Comparison of ENCODE assay signal across 8 mouse cellular contexts in genomic region chr9:62540736-62541135, GRCm38 (mm10). TPM values are rescaled to one million over a fixed set of nuclear protein-coding genes. Genes with fewer than 3 reads are reported as not detected.
DNase-seq lines count a peak whose midpoint lies in the region; ATAC-seq and TF ChIP-seq lines count a peak whose summit lies in the region.

No protein-coding gene starts in this region.

- H3K4me2 ChIP-seq in forebrain, embryonic 13.5 days: peak overlapping the region; percentile 30
- H3K4me2 ChIP-seq in liver, postnatal 0 days (ENCODE audit: low read depth, low read length): no peak overlapping the region
- no peak overlapping the region for H3K4me2 ChIP-seq in kidney, embryonic 15.5 days

- peak; percentile 64 for ATAC-seq in forebrain, embryonic 13.5 days
- no peak for ATAC-seq in megakaryocyte, adult 5-6 weeks (ENCODE audit: poor library complexity, severe bottlenecking)
- no peak for ATAC-seq in liver, postnatal 0 days
- ATAC-seq in kidney, embryonic 15.5 days (replicated peaks; ENCODE audit: low FRiP score): no peak

- peak; percentile 42 for DNase-seq in lung, postnatal 10 days
- DNase-seq in lung, postnatal 25 days (ENCODE audit: low spot score): no peak
- peak; percentile 77 to 83 for DNase-seq in left cerebral cortex, postnatal 10 days (ENCODE audit: extremely low spot score in 1 of 2, low spot score in 2 of 2)
- peak; percentile 73 to 83 for DNase-seq in right cerebral cortex, adult 2 months (ENCODE audit: low spot score in 2 of 2)
- no peak for DNase-seq in liver, postnatal 0 days

- H3K9me3 ChIP-seq in forebrain, embryonic 13.5 days (replicated peaks): no peaks in the 10 kb centered on the region
- no peaks in the 10 kb centered on the region for H3K9me3 ChIP-seq in liver, postnatal 0 days (ENCODE audit: low read length)
- H3K9me3 ChIP-seq in kidney, embryonic 15.5 days (replicated peaks): no peaks in the 10 kb centered on the region

- WGBS in forebrain, embryonic 13.5 days: 23% methylated on average over 10 of the region's 10 CpGs
- 69% methylated on average over 10 of the region's 10 CpGs for WGBS in liver, postnatal 0 days (ENCODE audit: insufficient replicate concordance)
- WGBS in kidney, embryonic 15.5 days: 64% methylated on average over 10 of the region's 10 CpGs

- intact Hi-C loops in left cerebral cortex, postnatal 10 days (cut with DNase I): no loop called here

- no peak overlapping the region for H3K4me3 ChIP-seq in forebrain, embryonic 13.5 days
- no peak overlapping the region for H3K4me3 ChIP-seq in liver, postnatal 0 days (ENCODE audit: low read depth, low read length)
- no peak overlapping the region for H3K4me3 ChIP-seq in kidney, embryonic 15.5 days (replicated peaks)

- peaks cover 84% of the 10 kb centered on the region for H3K4me1 ChIP-seq in forebrain, embryonic 13.5 days
- H3K4me1 ChIP-seq in liver, postnatal 0 days (ENCODE audit: insufficient read depth): 0 out of 2 replicates have a peak, but pooled peaks cover 2% of the 10 kb centered on the region
- H3K4me1 ChIP-seq in kidney, embryonic 15.5 days: peaks cover 21% of the 10 kb centered on the region

- no peaks in the 10 kb centered on the region for H3K36me3 ChIP-seq in forebrain, embryonic 13.5 days (ENCODE audit: poor library complexity, severe bottlenecking)
- H3K36me3 ChIP-seq in liver, postnatal 0 days (replicated peaks; ENCODE audit: insufficient read depth, low read length): no peaks in the 10 kb centered on the region
- no peaks in the 10 kb centered on the region for H3K36me3 ChIP-seq in kidney, embryonic 15.5 days

- H3K27me3 ChIP-seq in forebrain, embryonic 13.5 days: no peaks in the 10 kb centered on the region
- H3K27me3 ChIP-seq in liver, postnatal 0 days (ENCODE audit: insufficient read depth, low read length): peaks cover 19% of the 10 kb centered on the region
- H3K27me3 ChIP-seq in kidney, embryonic 15.5 days: peaks cover 8% of the 10 kb centered on the region; the same call in 1 of the 2 replicates

- peak overlapping the region; percentile 45 for H3K9ac ChIP-seq in forebrain, embryonic 13.5 days
- no peak overlapping the region for H3K9ac ChIP-seq in liver, postnatal 0 days (replicated peaks)
- H3K9ac ChIP-seq in kidney, embryonic 15.5 days: no peak overlapping the region

- H3K27ac ChIP-seq in forebrain, embryonic 13.5 days: peak overlapping the region; percentile 95
- H3K27ac ChIP-seq in liver, postnatal 0 days (ENCODE audit: low read depth): no peak overlapping the region
- no peak overlapping the region for H3K27ac ChIP-seq in kidney, embryonic 15.5 days

- no peak for TF ChIP-seq EP300 in liver, postnatal 0 days (IDR thresholded peaks at IDR 0.05; ENCODE audit: low read depth)

- no peak for TF ChIP-seq CTCF in liver, postnatal 0 days (IDR thresholded peaks at IDR 0.05; ENCODE audit: low read depth)

RNA-seq across cellular contexts. Expression of gene Coro2b, which starts 3.9 kb away (rescaled TPM):
- 35.5 and 37.0 TPM in 2 replicates for polyA plus RNA-seq in forebrain, embryonic 13.5 days (2015; fragmentation: Nextera tagmentation; extraction: Ambion mirVana)
- 100 to 1,000 TPM; 107 to 113 TPM for total RNA-seq in left cerebral cortex, postnatal 10 days (2021)
- 0.11 and 0.18 TPM in 2 replicates for total RNA-seq in megakaryocyte, adult 5-6 weeks (2015)
- 0.22 TPM in 1 of 2 replicates, not detected in the other for total RNA-seq in megakaryocyte, adult 5-6 weeks (2017)
- polyA plus RNA-seq in liver, postnatal 0 days (2015; fragmentation: Nextera tagmentation; extraction: Ambion mirVana): 0.87 and 0.89 TPM in 2 replicates
- polyA plus RNA-seq in kidney, embryonic 15.5 days (2015; fragmentation: Nextera tagmentation; extraction: Ambion mirVana): 16.8 and 19.1 TPM in 2 replicates

Comparison
In these comparisons a context has a peak if more than half of its experiments do, and no peak if none do; other contexts are left out.
1. DNase-seq: peak in lung, postnatal 10 days (single experiment), left cerebral cortex, postnatal 10 days (2 of 2) and right cerebral cortex, adult 2 months (2 of 2); none in lung, postnatal 25 days (single experiment) and liver, postnatal 0 days (single experiment).